Mouse (Mus musculus) embryo, embryonic 11 days (tissue): ENCODE results near the gene Trpm4.
"Not testable (repeated sequence)": the region's sequence is repeated elsewhere in the genome, so short reads cannot be mapped to it uniquely, and the experiment has no call there.

Source experiments
- DNase-seq: peaks from one replicate; pipeline ENCODE4 v3.0.0-alpha.2; 2015

Gene Trpm4

GRCm38 (mm10) chr7:45312023-45312422, 21.6 kb downstream of the Trpm4 start:
- DNase-seq, result no peak

GRCm38 (mm10) chr7:45309455-45309854, 24.1 kb downstream of the Trpm4 start:
- peak; percentile 79 for DNase-seq

GRCm38 (mm10) chr7:45308551-45309240, 24.9 kb downstream of the Trpm4 start:
- no peak for DNase-seq

GRCm38 (mm10) chr7:45305275-45305674, 28.3 kb downstream of the Trpm4 start:
- DNase-seq, result peak; percentile 86

GRCm38 (mm10) chr7:45304869-45305268, 28.7 kb downstream of the Trpm4 start:
- DNase-seq, result peak; percentile 9

GRCm38 (mm10) chr7:45302626-45303025, 31.0 kb downstream of the Trpm4 start:
- no peak for DNase-seq

- peak; percentile 72 for DNase-seq
Measured at GRCm38 (mm10) chr7:45300270-45300669, 33.3 kb downstream of the Trpm4 start.

GRCm38 (mm10) chr7:45299752-45300151, 33.8 kb downstream of the Trpm4 start:
- DNase-seq, result peak; percentile 80

GRCm38 (mm10) chr7:45297563-45297962, 36.0 kb downstream of the Trpm4 start:
- DNase-seq, result no peak

- DNase-seq, result no peak
Measured at GRCm38 (mm10) chr7:45296626-45297025, 37.0 kb downstream of the Trpm4 start.

GRCm38 (mm10) chr7:45286486-45286885, 47.1 kb downstream of the Trpm4 start:
- no peak for DNase-seq

- DNase-seq, result peak; percentile 64
Measured at GRCm38 (mm10) chr7:45277136-45277760, 56.3 kb downstream of the Trpm4 start, which contains the start of gene Slc6a21. Gene Slc6a21 (plus strand): TSS chr7:45277513.

GRCm38 (mm10) chr7:45273672-45274071, 59.9 kb downstream of the Trpm4 start:
- no peak for DNase-seq

GRCm38 (mm10) chr7:45272786-45273412, 60.7 kb downstream of the Trpm4 start:
- no peak for DNase-seq

GRCm38 (mm10) chr7:45265518-45265917, 68.1 kb downstream of the Trpm4 start:
- no peak for DNase-seq

GRCm38 (mm10) chr7:45264348-45264747, 69.2 kb downstream of the Trpm4 start:
- DNase-seq, result no peak

- DNase-seq, result no peak
Measured at GRCm38 (mm10) chr7:45263006-45263607, 70.5 kb downstream of the Trpm4 start.

- no peak for DNase-seq
Measured at GRCm38 (mm10) chr7:45262266-45262665, 71.3 kb downstream of the Trpm4 start.

- no peak for DNase-seq
Measured at GRCm38 (mm10) chr7:45259281-45259680, 74.3 kb downstream of the Trpm4 start.

- DNase-seq, result no peak
Measured at GRCm38 (mm10) chr7:45257063-45257840, 76.3 kb downstream of the Trpm4 start.

GRCm38 (mm10) chr7:45255822-45256221, 77.8 kb downstream of the Trpm4 start:
- not testable (repeated sequence) for DNase-seq

GRCm38 (mm10) chr7:45253806-45254205, 79.8 kb downstream of the Trpm4 start:
- no peak for DNase-seq
